Mouse (Mus musculus) frontal cortex, postnatal 14 days (tissue): ENCODE results near the gene Cdc7.
"Not testable (repeated sequence)": the region's sequence is repeated elsewhere in the genome, so short reads cannot be mapped to it uniquely, and the experiment has no call there.

Experiments
- DNase-seq, 2 experiments: peaks; one replicate each; pipeline ENCODE4 v3.0.0; 2022; ENCODE audit warnings: low spot score in 2 of 2

Gene Cdc7

DNA sequence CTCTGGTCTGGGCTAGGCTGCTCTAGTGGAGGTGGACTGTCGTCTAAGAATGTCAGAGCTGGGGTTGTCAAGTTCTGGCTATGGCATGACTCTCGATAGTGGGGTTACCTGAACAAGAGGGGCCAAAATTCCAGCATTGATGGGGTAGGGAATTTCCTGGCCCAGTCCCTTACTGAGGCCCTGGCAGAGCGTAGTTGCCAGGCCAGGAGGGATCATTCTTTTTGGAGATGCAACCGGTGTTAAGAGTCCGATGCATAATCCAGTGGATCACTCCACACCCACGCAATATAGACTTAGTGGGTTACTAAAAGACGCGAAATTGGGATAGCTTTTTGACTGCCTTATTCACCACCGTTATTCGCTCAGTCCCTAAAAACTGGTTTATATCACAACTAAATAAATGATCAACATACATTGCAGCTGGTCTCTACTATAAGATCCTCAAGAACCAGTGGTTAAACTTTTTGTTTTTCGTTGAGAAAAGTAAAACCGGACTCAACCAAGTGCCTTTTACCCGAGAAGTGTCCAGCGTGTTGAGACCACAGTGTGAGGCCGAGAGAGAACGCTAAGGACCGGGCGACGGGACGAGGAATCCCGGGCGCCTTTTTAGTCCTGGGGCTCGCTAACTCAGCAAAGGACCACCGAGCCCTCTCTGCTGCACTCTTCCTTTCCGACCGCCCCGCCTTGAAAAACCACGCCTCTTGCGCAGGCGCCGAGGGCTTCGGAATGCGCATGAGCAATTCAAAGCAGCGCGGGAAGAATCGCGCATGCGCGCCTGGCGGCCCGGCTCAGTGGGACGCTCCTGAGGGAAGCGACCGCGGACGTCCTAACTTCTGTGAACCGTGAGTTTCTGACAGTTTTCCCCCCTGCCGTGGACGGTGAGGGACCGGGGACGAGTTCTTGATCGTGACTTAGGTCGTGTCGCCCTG lies at the start of gene Cdc7:
Gene Cdc7 (plus strand): TSS at position 739 of the 929 bp plus-strand sequence.
- peak; percentile 83 to 85 for DNase-seq

DNA sequence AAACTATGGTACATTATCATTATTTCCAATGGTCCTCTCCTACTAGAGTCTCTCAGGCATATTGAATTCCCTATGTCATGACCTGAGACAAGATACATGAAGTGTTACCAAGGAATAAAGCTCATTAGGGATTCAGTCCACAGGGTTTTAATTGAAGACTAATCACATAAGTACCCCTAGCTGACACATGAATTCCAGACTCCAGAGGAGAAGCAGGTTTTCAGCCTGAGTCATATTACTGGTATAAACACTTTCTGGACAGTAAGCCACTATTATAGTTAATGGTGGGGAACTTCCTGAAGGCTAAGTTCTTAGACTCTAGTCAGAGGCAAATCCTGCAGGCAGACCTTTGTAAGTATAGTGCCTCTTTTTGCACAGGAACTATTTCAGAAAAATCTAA lies 44.8 kb upstream of the Cdc7 start:
- no peak for DNase-seq

GRCm38 (mm10) chr5:106925488-106926368 lies 38.4 kb upstream of the Cdc7 start, which contains the start of gene Hfm1:
Gene Hfm1, minus strand, starts transcription at chr5:106926321.
- DNase-seq = peak; percentile 23 to 48

GRCm38 (mm10) chr5:106926369-106926686 lies 37.8 kb upstream of the Cdc7 start:
- DNase-seq = no peak

DNA sequence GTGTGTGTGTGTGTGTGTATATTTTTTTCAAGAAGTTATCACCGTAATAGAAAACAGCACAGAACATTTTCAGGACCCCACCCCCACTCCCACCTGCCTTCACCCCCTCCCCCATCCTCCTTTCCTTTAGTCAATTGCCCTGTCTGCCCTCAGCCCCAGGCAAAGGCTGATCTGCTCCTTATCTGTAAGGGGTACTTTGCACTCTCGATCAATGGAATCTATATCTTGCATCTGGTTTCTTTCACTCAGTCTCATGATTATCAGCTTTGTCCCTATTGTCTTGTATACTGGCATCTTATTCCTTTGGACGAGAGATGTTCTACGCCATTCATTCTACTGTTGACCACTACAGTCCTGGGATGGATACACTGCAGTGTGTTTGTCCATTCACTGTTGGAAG lies 36.1 kb upstream of the Cdc7 start:
- DNase-seq = no peak

GRCm38 (mm10) chr5:106946342-106946741 lies 17.8 kb upstream of the Cdc7 start:
- no peak for DNase-seq

- no peak for DNase-seq
Observed at GRCm38 (mm10) chr5:106948683-106949082, 15.4 kb upstream of the Cdc7 start.

GRCm38 (mm10) chr5:106956467-106956866 lies 7.7 kb upstream of the Cdc7 start:
- no peak for DNase-seq

- no peak for DNase-seq
Observed at GRCm38 (mm10) chr5:106959031-106959430, 5.1 kb upstream of the Cdc7 start.

- no peak for DNase-seq
Observed at GRCm38 (mm10) chr5:106960451-106960850, 3.7 kb upstream of the Cdc7 start.

- no peak for DNase-seq
Observed at GRCm38 (mm10) chr5:106964513-106965014, 442 bp downstream of the Cdc7 start.

DNA sequence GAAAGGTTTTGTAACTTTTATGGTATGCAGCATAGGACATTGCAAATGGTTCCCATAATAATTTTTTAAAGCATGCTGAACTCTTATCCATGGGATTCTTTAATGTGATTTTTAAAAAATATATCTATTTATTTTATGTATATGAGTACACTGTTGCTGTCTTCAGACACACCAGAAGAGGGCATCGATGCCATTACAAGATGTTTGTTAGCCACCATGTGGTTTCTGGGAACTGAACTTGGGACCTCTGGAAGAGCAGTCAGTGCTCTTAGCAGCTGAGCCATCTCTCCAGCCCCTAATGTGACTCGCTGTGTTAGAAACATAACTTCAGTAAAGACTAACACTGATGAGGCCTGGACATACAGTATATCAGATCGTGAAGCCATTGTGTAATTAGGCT lies 2.3 kb downstream of the Cdc7 start:
- no peak for DNase-seq

GRCm38 (mm10) chr5:106967578-106967977 lies 3.5 kb downstream of the Cdc7 start:
- DNase-seq = no peak

DNA sequence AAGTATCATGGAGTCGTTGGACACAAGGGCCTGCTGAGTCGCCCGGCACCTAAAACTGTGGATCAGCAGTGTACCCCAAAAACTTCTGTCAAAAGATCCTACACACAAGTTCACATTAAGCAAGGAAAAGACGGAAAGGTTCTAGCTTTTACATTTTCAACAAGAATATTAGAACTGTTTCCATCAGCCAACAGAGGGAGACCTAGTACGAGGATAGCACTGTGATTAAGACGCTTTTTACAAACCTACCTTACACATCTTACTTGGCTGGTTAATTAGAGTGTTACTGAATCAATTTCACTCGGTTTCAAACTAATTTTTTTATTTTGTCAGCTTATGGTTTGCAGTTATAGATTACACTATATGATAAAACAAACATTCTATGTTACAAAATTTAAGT lies 9.8 kb downstream of the Cdc7 start:
- DNase-seq = no peak

- no peak for DNase-seq
Observed at GRCm38 (mm10) chr5:106979156-106979555, 15.0 kb downstream of the Cdc7 start.

DNA sequence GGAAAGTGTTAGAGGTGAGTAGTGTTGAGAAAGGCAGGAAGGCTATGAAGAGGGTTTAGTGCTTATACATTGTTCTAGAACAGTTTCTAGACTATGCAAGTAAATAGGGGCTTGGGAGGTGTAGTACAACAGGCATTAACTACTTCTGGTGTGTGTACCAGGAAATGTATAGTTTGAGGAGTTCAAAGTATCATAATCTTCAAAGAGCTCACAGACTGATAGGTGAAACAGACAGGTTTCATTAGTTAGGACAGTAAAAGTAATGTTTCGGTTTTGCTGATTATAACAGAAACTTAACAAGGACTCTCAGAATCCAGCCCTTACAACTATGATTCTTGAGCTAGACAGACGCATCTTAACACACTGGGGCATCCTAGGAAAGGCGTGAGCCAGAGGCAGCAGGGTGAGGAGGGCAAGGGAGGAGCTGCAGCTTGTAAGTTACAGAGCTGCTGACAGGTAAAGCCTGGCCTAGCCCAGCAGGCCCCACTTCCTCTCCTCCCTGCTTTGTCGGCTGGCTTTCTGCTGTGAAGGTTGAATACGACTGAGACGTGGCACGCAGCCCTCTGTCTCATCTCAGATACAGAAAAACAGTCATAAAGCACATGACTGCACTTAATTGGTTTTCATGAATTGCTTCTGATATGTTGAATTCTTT lies 18.3 kb downstream of the Cdc7 start:
- DNase-seq = no peak

- DNase-seq = not testable (repeated sequence)
Observed at GRCm38 (mm10) chr5:106984934-106985333, 20.8 kb downstream of the Cdc7 start.

GRCm38 (mm10) chr5:106985594-106985993 lies 21.5 kb downstream of the Cdc7 start:
- no peak for DNase-seq

DNA sequence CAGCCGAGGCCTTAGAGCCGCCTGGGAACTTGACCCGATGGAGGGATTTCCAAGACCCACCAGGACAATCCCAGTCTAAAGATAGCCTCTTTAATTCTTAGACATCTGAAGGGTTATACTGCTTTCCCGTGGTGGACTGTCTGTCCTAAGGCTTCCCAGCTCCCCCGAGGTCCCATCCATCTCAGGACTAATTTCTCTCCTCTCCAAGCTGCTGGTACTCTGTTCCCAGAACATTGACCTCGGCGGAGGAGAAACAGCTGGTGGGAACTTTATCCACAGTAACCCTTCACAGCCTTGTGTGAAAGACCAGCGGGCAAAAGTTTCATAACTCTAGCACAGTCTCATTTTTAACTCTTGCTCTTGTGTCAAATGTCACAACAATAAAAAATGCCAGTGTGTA lies 25.1 kb downstream of the Cdc7 start:
- no peak for DNase-seq

- DNase-seq = no peak
Observed at GRCm38 (mm10) chr5:106989786-106990185, 25.7 kb downstream of the Cdc7 start.

GRCm38 (mm10) chr5:106990639-106991299 lies 26.6 kb downstream of the Cdc7 start:
- peak in 1 of 2 experiments; percentile 18 for DNase-seq
